Mouse (Mus musculus): ENCODE data around the gene Coq4.
"Not testable (repeated sequence)": the region's sequence is repeated elsewhere in the genome, so short reads cannot be mapped to it uniquely, and the experiment has no call there.

The Coq4 gene

GRCm38 (mm10) chr2:29787104-29787917 is at the start of gene Coq4:
Gene Coq4 (plus strand): TSS chr2:29787493.
- peak; percentile 83 for DNase-seq (ENCODE audit: low spot score)

- no peak for DNase-seq (ENCODE audit: low spot score)
These were observed 48.5 kb upstream of the Coq4 start for GRCm38 (mm10) chr2:29738799-29739198.

GRCm38 (mm10) chr2:29739368-29739767 is 47.9 kb upstream of the Coq4 start:
- no peak for DNase-seq (ENCODE audit: low spot score)

- no peak for DNase-seq (ENCODE audit: low spot score)
These were observed 46.1 kb upstream of the Coq4 start for GRCm38 (mm10) chr2:29741207-29741606.

GRCm38 (mm10) chr2:29744256-29744655 is 43.0 kb upstream of the Coq4 start:
- no peak for DNase-seq (ENCODE audit: low spot score)

GRCm38 (mm10) chr2:29747188-29747782 is 40.0 kb upstream of the Coq4 start:
- DNase-seq (ENCODE audit: low spot score): no peak

- no peak for DNase-seq (ENCODE audit: low spot score)
These were observed 39.4 kb upstream of the Coq4 start for GRCm38 (mm10) chr2:29747852-29748251.

GRCm38 (mm10) chr2:29748499-29748898 is 38.8 kb upstream of the Coq4 start:
- no peak for DNase-seq (ENCODE audit: low spot score)

GRCm38 (mm10) chr2:29751497-29751896 is 35.8 kb upstream of the Coq4 start, which contains the start of gene Gm13420:
Gene Gm13420 (minus strand): TSS chr2:29751685.
- DNase-seq (ENCODE audit: low spot score): no peak

- no peak for DNase-seq (ENCODE audit: low spot score)
These were observed 34.9 kb upstream of the Coq4 start for GRCm38 (mm10) chr2:29752397-29752796.

- no peak for DNase-seq (ENCODE audit: low spot score)
These were observed 31.6 kb upstream of the Coq4 start for GRCm38 (mm10) chr2:29755693-29756092.

- DNase-seq (ENCODE audit: low spot score): peak; percentile 34
These were observed 22.5 kb upstream of the Coq4 start for GRCm38 (mm10) chr2:29764831-29765230.

GRCm38 (mm10) chr2:29767976-29768709 is 19.1 kb upstream of the Coq4 start:
- no peak for DNase-seq (ENCODE audit: low spot score)

GRCm38 (mm10) chr2:29768901-29769300 is 18.4 kb upstream of the Coq4 start:
- DNase-seq (ENCODE audit: low spot score): no peak

- DNase-seq (ENCODE audit: low spot score): no peak
These were observed 17.1 kb upstream of the Coq4 start for GRCm38 (mm10) chr2:29770162-29770561.

- no peak for DNase-seq (ENCODE audit: low spot score)
These were observed 15.5 kb upstream of the Coq4 start for GRCm38 (mm10) chr2:29771611-29772461.

GRCm38 (mm10) chr2:29773323-29773722 is 14.0 kb upstream of the Coq4 start:
- DNase-seq (ENCODE audit: low spot score): no peak

- DNase-seq (ENCODE audit: low spot score): not testable (repeated sequence)
These were observed 6.0 kb upstream of the Coq4 start for GRCm38 (mm10) chr2:29781256-29781655.

- DNase-seq (ENCODE audit: low spot score): no peak
These were observed 3.0 kb upstream of the Coq4 start for GRCm38 (mm10) chr2:29784290-29784689.

GRCm38 (mm10) chr2:29787937-29788681 is 816 bp downstream of the Coq4 start, which contains the start of gene Trub2:
Gene Trub2 (minus strand): TSS chr2:29788502.
- peak; percentile 72 for DNase-seq (ENCODE audit: low spot score)
